Mouse (Mus musculus) liver, adult 2 months (tissue): ENCODE results near the gene Vmn2r9. TPM values are rescaled to one million over a fixed set of nuclear protein-coding genes. Genes with fewer than 3 reads are reported as not detected.
"Not testable (repeated sequence)": the region's sequence is repeated elsewhere in the genome, so short reads cannot be mapped to it uniquely, and the experiment has no call there.

Experiments used
- DNase-seq: peaks from one replicate; pipeline ENCODE4 v3.0.0-alpha.2; 2011; ENCODE audit warnings: low read depth, low spot score; ENCODE audit errors: extremely low read depth
- H3K27ac ChIP-seq: fragments of 200-500 bp; replicated peaks from 2 replicates; pipeline ENCODE4 v1.5.1; 2012; ENCODE audit warnings: low read depth, mild to moderate bottlenecking, control low read depth, inconsistent platforms, low read length; ENCODE audit not compliant: insufficient read depth
- H3K27me3 ChIP-seq: fragments of 200-500 bp; 2 replicates; pipeline ENCODE4 v1.6.1; 2012; ENCODE audit warnings: mild to moderate bottlenecking, moderate library complexity, low read length, inconsistent platforms; ENCODE audit not compliant: control insufficient read depth, insufficient read depth
- H3K36me3 ChIP-seq: fragments of 200-500 bp; 2 replicates; pipeline ENCODE4 v1.6.1; 2012; ENCODE audit warnings: low read length, inconsistent platforms; ENCODE audit not compliant: control insufficient read depth, insufficient read depth
- H3K4me1 ChIP-seq: fragments of 200-500 bp; 2 replicates; pipeline ENCODE4 v1.6.1; 2011; ENCODE audit warnings: low read length; ENCODE audit not compliant: control insufficient read depth, insufficient read depth
- H3K4me3 ChIP-seq: fragments of 200-500 bp; 2 replicates; pipeline ENCODE4 v1.5.1; 2011; ENCODE audit warnings: low read depth, mild to moderate bottlenecking, control low read depth, low read length, moderate library complexity; ENCODE audit not compliant: insufficient read depth
- H3K79me2 ChIP-seq: fragments of 200-500 bp; 2 replicates; pipeline ENCODE4 v1.6.1; 2012; ENCODE audit warnings: inconsistent platforms, mild to moderate bottlenecking, low read length, moderate library complexity; ENCODE audit not compliant: control insufficient read depth, insufficient read depth
- H3K9ac ChIP-seq: fragments of 200-500 bp; 2 replicates; pipeline ENCODE4 v1.6.1; 2012; ENCODE audit warnings: low read depth, mild to moderate bottlenecking, control low read depth, inconsistent platforms, low read length
- CTCF ChIP-seq: fragments of 200-500 bp; IDR thresholded peaks from 2 replicates; pipeline ENCODE4 v1.5.1; 2011; ENCODE audit warnings: low read depth, low read length, control low read depth
- POLR2A ChIP-seq: fragments of 200-500 bp; IDR thresholded peaks from 2 replicates; pipeline ENCODE4 v1.6.1; 2011; ENCODE audit warnings: low read length, control low read depth; ENCODE audit not compliant: insufficient read depth; ENCODE audit errors: extremely low read depth
- WGBS: fragments of 180-500 bp; shearing (Covaris S2); methylation state at CpG from one replicate; pipeline ENCODE4 v1.1.7; 2018; 5-methylcytosine and 5-hydroxymethylcytosine counted together
- polyA plus RNA-seq: library from polyadenylated mRNA; depleted of rRNA; stranded (reverse); fragments of >200 nt; gene quantifications from 2 replicates; pipeline ENCODE4 v1.2.3, GENCODE M21; 2012; rRNA removed
- total RNA-seq: library from RNA; depleted of rRNA; stranded (reverse); fragments of >200 nt; gene quantifications from 2 replicates; pipeline ENCODE4 v1.2.3, GENCODE M21; 2014; rRNA removed

Gene Vmn2r9
- total and polyA plus RNA-seq, 2 experiments: not detected

DNA sequence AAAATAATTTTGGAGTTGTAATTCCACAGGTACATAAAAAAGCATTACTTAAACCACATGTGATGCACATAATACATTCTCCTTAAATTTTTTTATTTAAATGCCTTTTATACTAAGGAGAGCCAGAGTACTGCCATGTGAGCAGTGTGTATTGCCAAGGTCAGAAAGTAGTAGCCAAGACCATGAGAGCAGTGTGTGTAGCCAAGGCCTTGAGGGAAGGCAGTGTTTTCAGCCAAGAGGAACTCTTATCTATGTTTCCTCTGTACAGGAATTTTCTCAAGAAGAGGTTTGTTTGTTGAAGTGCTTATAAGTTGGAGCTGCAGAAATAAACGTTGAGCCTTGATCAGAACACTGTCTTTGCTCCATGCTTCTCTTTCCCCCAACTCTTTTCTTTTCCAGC lies 48.8 kb downstream of the Vmn2r9 start:
- Histone ChIP-seq H3K9ac (no peak overlapping the region), H3K27ac (no peak overlapping the region), H3K27me3 (no peaks in the 10 kb centered on the region), H3K4me3 (no peak overlapping the region), H3K36me3 (no peaks in the 10 kb centered on the region), H3K79me2 (no peaks in the 10 kb centered on the region), H3K4me1 (no peaks in the 10 kb centered on the region)
- peak; percentile 12 for DNase-seq
- TF ChIP-seq POLR2A: no peak
- TF ChIP-seq CTCF: no peak
- WGBS: 23% methylated on average over 1 of the region's 1 CpGs

DNA sequence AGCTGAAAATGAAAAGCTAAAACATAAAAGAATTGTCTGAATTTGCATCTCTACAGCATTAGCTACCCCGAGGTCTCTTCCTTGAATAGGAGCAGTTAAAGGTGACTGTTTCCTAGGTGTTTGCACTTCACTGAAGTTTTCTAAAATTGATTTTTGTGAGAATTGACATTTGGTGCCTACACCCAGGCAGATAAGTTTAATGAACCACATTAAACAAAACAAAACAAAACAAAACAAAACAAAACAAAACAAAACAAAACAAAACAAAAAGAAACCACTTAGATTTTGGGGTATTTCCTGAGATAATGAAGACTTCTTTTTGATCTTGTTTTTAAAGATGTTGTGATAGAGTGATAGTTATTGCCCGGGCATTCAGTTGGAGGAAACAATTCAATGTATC lies 57.1 kb downstream of the Vmn2r9 start, which contains the start of gene Tmed11:
Gene Tmed11, minus strand, starts transcription at position 101 of the 400 bp plus-strand sequence.
- not testable (repeated sequence) for H3K27me3 ChIP-seq, H3K27ac ChIP-seq, H3K9ac ChIP-seq, H3K79me2 ChIP-seq, H3K36me3 ChIP-seq, H3K4me3 ChIP-seq, H3K4me1 ChIP-seq, DNase-seq
- WGBS: 65% methylated on average over 2 of the region's 2 CpGs

DNA sequence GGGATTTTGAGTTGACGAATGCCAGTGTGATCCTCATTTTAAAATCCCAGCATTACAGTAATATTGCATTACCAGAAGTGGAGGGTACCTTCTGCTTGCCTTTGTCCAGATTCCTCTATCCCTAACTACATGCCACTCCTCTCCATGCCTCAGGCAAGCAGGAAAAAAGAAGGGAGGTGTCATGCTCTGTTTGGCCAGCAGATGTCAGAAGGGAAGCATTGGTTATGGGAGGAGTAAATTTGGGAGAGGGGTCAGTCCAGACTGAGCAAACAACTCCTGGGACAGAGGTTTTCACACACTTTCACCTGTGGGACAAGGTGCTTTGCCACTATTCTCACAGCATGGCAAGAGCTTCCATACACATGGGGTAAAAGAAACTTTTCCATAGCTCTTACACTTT lies 62.0 kb downstream of the Vmn2r9 start:
- peak; percentile 9 for DNase-seq
- WGBS: 54% methylated on average over 1 of the region's 1 CpGs
- not testable (repeated sequence) for H3K36me3 ChIP-seq, H3K9ac ChIP-seq, H3K27ac ChIP-seq, H3K4me3 ChIP-seq, H3K27me3 ChIP-seq, H3K79me2 ChIP-seq, H3K4me1 ChIP-seq
- TF ChIP-seq CTCF: peak; percentile 12; the same call in 1 of the 2 replicates

Other genes with a start within 250 kb of the Vmn2r9 start
- 32.7 and 39.8 TPM in 2 replicates for gene Gak, start 222.8 kb downstream of the Vmn2r9 start, total RNA-seq
- 48.0 and 54.7 TPM in 2 replicates for gene Gak, start 222.8 kb downstream of the Vmn2r9 start, polyA plus RNA-seq
- gene Tmem175, start 222.8 kb downstream of the Vmn2r9 start, total RNA-seq: 6.0 and 9.9 TPM in 2 replicates
- gene Tmem175, start 222.8 kb downstream of the Vmn2r9 start, polyA plus RNA-seq: 19.4 TPM in 2 replicates
- 2.1 and 2.6 TPM in 2 replicates for gene Idua, start 192.3 kb downstream of the Vmn2r9 start, total RNA-seq
- gene Idua, start 192.3 kb downstream of the Vmn2r9 start, polyA plus RNA-seq: 4.3 and 7.3 TPM in 2 replicates
- 14.0 and 16.3 TPM in 2 replicates for gene Dgkq, start 182.9 kb downstream of the Vmn2r9 start, total RNA-seq
- 19.5 and 28.2 TPM in 2 replicates for gene Dgkq, start 182.9 kb downstream of the Vmn2r9 start, polyA plus RNA-seq
- gene Slc26a1, start 177.0 kb downstream of the Vmn2r9 start, total RNA-seq: 121 and 190 TPM in 2 replicates
- gene Slc26a1, start 177.0 kb downstream of the Vmn2r9 start, polyA plus RNA-seq: 261 and 264 TPM in 2 replicates
- gene Fgfrl1, start 160.2 kb downstream of the Vmn2r9 start, total RNA-seq: 20.2 and 22.7 TPM in 2 replicates
- gene Fgfrl1, start 160.2 kb downstream of the Vmn2r9 start, polyA plus RNA-seq: 42.3 and 49.9 TPM in 2 replicates
- gene Rnf212, start 77.6 kb downstream of the Vmn2r9 start, total RNA-seq: not detected in 2 replicates
- gene Rnf212, start 77.6 kb downstream of the Vmn2r9 start, polyA plus RNA-seq: not detected in 2 replicates
- 0.46 TPM in 1 of 2 replicates, not detected in the other for gene Tmed11, start 57.2 kb downstream of the Vmn2r9 start, total RNA-seq
- not detected in 2 replicates for gene Tmed11, start 57.2 kb downstream of the Vmn2r9 start, polyA plus RNA-seq
- gene Vmn2r8, start 43.8 kb downstream of the Vmn2r9 start, total RNA-seq: not detected in 2 replicates
- not detected in 2 replicates for gene Vmn2r8, start 43.8 kb downstream of the Vmn2r9 start, polyA plus RNA-seq
- gene Vmn2r10, start 153.9 kb upstream of the Vmn2r9 start, total RNA-seq: not detected in 2 replicates
- gene Vmn2r10, start 153.9 kb upstream of the Vmn2r9 start, polyA plus RNA-seq: not detected in 2 replicates
- not detected in 2 replicates for gene Vmn2r11, start 207.0 kb upstream of the Vmn2r9 start, total RNA-seq
- gene Vmn2r11, start 207.0 kb upstream of the Vmn2r9 start, polyA plus RNA-seq: not detected in 2 replicates
- gene Vmn2r12, start 245.3 kb upstream of the Vmn2r9 start, total RNA-seq: not detected in 2 replicates
- gene Vmn2r12, start 245.3 kb upstream of the Vmn2r9 start, polyA plus RNA-seq: not detected in 2 replicates